Mouse (Mus musculus) liver, embryonic 16.5 days (tissue): Measurements from ENCODE around the gene G6pc. TPM values are rescaled to one million over a fixed set of nuclear protein-coding genes. Genes with fewer than 3 reads are reported as not detected.

Experiments used
- ATAC-seq: fragments of 200-750 bp; cut with Nextera tagmentation; 2 replicates; pipeline ENCODE4 v1.8.0; 2017; ENCODE audit warnings: low read depth, mild to moderate bottlenecking, moderate number of reproducible peaks, moderate library complexity
- H3K27ac ChIP-seq: fragments of 300-500 bp; sonication (generic); 2 replicates; pipeline ENCODE4 v1.5.1; 2014; ENCODE audit warnings: mild to moderate bottlenecking, low read length
- H3K27me3 ChIP-seq: fragments of 300-500 bp; sonication (generic); 2 replicates; pipeline ENCODE4 v1.6.1; 2014; ENCODE audit warnings: low read depth, low read length, mixed read lengths; ENCODE audit not compliant: control insufficient read depth, insufficient read depth
- H3K36me3 ChIP-seq: fragments of 300-500 bp; sonication (generic); 2 replicates; pipeline ENCODE4 v1.6.1; 2014; ENCODE audit warnings: mild to moderate bottlenecking; ENCODE audit not compliant: control insufficient read depth, insufficient read depth
- H3K4me1 ChIP-seq: fragments of 300-500 bp; sonication (generic); 2 replicates; pipeline ENCODE4 v1.6.1; 2014; ENCODE audit warnings: low read depth, low read length, mixed read lengths; ENCODE audit not compliant: control insufficient read depth
- H3K4me2 ChIP-seq: fragments of 300-500 bp; sonication (generic); 2 replicates; pipeline ENCODE4 v1.6.1; 2014; ENCODE audit warnings: low read depth, low read length, mixed read lengths
- H3K4me3 ChIP-seq: fragments of 300-500 bp; sonication (generic); 2 replicates; pipeline ENCODE4 v1.5.1; 2014; ENCODE audit warnings: low read depth, mild to moderate bottlenecking, low read length
- H3K9ac ChIP-seq: fragments of 300-500 bp; sonication (generic); 2 replicates; pipeline ENCODE4 v1.6.1; 2014; ENCODE audit warnings: low read depth, low read length
- H3K9me3 ChIP-seq: fragments of 300-500 bp; sonication (generic); replicated peaks from 2 replicates; pipeline ENCODE4 v1.6.1; 2016; ENCODE audit warnings: low read length; ENCODE audit not compliant: control insufficient read depth
- WGBS: fragments of 180-500 bp; shearing (Covaris S2); extraction: QIAGEN DNeasy Blood & Tissue Kit; methylation state at CpG from one replicate; pipeline ENCODE4 v1.1.7; 2014; ENCODE audit not compliant: insufficient replicate concordance; 5-methylcytosine and 5-hydroxymethylcytosine counted together
- microRNA-seq: library from miRNA; unstranded; fragments of <30 nt; microRNA quantifications from one replicate; pipeline ENCODE4, GENCODE M21; 2016
- polyA plus RNA-seq: library from polyadenylated mRNA; unstranded; fragments of >200 nt; fragmentation: Nextera tagmentation; extraction: Ambion mirVana; gene quantifications from 2 replicates; pipeline ENCODE4 v1.2.1, GENCODE M21; 2015

The G6pc gene
- polyA plus RNA-seq, 1 experiment from 2014 or later: 0.26 TPM

DNA sequence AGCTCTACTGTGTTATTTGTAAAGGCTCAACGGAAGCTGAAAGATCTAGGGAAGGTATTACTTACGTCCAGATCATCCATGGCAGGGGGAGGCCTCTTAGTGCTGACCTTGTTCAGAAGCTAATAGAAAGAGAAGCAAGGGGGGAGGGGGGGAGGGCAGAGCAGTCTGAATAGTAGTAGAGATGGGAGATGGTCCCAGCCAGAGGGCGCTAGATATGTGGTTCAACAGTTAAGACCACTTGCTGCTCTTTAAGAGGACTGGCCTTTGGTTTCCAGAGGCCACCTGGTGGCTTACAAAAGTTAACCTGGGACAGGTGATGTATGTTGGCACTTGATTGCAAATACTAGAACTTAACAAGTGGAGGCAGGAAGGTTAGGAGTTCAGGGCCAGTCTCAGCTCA, 52.2 kb downstream of the G6pc start:
- no peaks in the 10 kb centered on the region for H3K27me3 ChIP-seq
- no peak overlapping the region for H3K27ac ChIP-seq
- no peaks in the 10 kb centered on the region for H3K36me3 ChIP-seq
- no peak overlapping the region for H3K4me2 ChIP-seq
- no peak overlapping the region for H3K4me3 ChIP-seq
- no peak for ATAC-seq
- no peak overlapping the region for H3K9ac ChIP-seq
- H3K4me1 ChIP-seq: peaks cover 16% of the 10 kb centered on the region
- 42% methylated on average over 3 of the region's 3 CpGs for WGBS
- H3K9me3 ChIP-seq: no peaks in the 10 kb centered on the region

DNA sequence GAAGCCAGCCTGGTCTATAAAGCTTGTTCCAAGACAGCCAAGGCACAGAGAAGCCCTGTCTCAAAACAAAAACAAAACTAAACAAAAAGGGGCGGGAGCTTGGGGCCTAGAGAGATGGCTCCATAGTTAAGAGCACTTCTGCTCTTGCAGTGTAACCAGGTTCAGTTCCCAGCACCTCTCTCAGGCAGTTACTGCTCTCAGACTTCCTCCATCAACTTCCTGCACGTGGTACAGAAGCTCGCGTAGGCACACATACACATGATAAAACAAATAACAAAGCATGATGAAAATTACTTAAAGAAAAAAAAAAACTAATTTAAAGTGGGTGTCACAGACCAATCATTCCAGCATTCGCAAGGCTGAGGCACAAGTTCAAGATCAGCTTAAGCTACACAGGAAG, 52.8 kb downstream of the G6pc start:
- Histone ChIP-seq H3K9me3 (no peaks in the 10 kb centered on the region), H3K4me1 (peaks cover 18% of the 10 kb centered on the region), H3K9ac (no peak overlapping the region), H3K27ac (no peak overlapping the region), H3K36me3 (no peaks in the 10 kb centered on the region), H3K4me2 (no peak overlapping the region), H3K4me3 (no peak overlapping the region), H3K27me3 (no peaks in the 10 kb centered on the region)
- no peak for ATAC-seq
- WGBS: 61% methylated on average over 5 of the region's 5 CpGs

DNA sequence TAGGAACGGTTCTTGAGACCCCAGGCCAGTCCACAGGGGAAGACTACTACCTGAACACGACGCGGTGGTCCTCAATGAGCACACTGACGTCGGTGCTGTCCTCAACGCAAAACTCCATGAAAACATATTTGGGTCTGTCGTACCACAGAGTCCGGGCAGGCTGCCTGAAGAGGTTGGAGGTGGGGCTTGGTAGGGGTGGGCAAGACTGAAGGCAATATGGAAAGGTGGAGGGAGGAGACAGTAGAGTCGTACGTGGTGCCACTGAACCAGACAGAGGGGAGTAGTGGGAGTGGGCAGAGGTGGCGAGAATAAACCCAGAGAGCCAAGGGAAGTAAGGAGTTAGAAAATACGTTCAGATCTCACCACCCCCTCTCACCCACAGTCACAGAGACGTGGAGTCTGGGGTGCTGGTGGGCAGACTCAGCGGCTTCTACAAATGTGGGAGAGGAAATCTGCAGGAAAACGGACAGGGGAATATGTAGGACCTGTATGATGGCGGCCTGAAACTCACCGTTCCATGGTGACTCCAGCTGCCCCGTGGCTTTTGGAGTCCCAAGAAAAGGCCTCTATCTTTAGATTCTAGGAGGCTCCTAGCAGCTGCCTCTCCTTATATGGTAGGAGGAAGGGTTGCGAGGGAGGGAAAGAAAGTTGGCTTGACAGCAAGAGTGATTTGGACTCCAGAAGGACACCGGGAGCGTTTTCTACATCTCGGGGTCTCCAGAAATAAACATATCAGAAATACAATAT, 56.9 kb downstream of the G6pc start, which contains the start of gene Gm27029:
Gene Gm27029 (minus strand): TSS at position 692 of the 747 bp plus-strand sequence.
- 8% methylated on average over 23 of the region's 23 CpGs for WGBS
- no peaks in the 10 kb centered on the region for H3K9me3 ChIP-seq
- H3K4me2 ChIP-seq: peak within 1 kb of the TSS; percentile 95
- H3K27me3 ChIP-seq: no peaks in the 10 kb centered on the region
- peak within 1 kb of the TSS; percentile 80 for H3K27ac ChIP-seq
- peak within 1 kb of the TSS; percentile 95 for H3K4me3 ChIP-seq
- peaks cover 23% of the 10 kb centered on the region for H3K4me1 ChIP-seq
- no peak for ATAC-seq
- H3K9ac ChIP-seq: peak within 1 kb of the TSS; percentile 85
- no peaks in the 10 kb centered on the region for H3K36me3 ChIP-seq

DNA sequence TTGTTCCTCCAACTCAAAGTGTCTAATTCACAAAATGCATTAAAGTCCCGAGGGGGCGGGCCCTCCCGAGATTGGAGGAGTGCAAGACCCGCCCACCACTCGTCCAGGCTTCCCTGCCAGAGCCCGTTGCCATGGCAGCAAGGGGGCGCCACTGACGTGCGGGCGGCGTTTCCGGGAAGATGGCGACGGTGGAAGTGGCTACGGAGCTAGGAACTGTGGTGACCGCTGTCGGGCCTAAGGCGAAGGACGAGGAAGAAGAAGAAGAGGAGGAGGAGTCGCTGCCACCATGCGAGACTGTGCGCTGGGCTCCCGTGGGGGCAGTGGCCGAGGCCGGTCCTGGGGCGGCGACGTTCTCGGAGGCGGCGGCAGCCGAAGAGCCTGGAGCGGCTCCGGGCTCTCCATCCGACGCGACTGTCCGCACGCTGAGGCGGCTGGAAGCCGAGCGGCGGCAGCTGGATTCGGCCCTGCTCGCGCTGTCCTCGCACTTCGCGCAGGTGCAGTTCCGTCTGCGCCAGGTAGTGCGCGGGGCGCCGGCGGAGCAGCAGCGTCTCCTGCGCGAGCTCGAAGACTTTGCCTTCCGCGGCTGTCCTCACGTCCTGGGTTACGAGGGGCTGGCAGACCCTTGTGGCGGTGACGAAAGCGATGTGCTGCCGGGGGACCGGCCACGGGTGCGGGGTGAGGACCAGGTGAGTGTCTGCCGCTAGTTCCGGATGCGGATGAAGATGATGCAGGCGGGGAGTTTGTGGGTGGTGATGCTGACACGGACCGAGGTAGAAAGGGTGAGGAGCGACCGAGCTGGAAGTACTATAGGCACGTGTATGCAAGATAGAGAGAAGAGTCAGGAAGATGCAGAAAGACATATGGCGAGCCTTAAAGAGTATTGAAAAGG, 57.8 kb downstream of the G6pc start, which contains the start of the genes Rundc1 and Ptges3l:
Gene Rundc1 (plus strand): TSS at position 161 of the 889 bp plus-strand sequence.
Gene Ptges3l (minus strand): TSS at position 409 of the 889 bp plus-strand sequence.
- Histone ChIP-seq H3K9me3 (no peaks in the 10 kb centered on the region), H3K27ac (peak within 1 kb of the TSS; percentile 80), H3K9ac (peak within 1 kb of the TSS; percentile 85), H3K36me3 (peaks cover 5% of the 10 kb centered on the region; the same call in 1 of the 2 replicates), H3K4me3 (peak within 1 kb of the TSS; percentile 95), H3K4me2 (peak within 1 kb of the TSS; percentile 95), H3K4me1 (peaks cover 23% of the 10 kb centered on the region), H3K27me3 (no peaks in the 10 kb centered on the region)
- ATAC-seq: peak; percentile 92
- under 1% methylated on average over 81 of the region's 81 CpGs for WGBS

DNA sequence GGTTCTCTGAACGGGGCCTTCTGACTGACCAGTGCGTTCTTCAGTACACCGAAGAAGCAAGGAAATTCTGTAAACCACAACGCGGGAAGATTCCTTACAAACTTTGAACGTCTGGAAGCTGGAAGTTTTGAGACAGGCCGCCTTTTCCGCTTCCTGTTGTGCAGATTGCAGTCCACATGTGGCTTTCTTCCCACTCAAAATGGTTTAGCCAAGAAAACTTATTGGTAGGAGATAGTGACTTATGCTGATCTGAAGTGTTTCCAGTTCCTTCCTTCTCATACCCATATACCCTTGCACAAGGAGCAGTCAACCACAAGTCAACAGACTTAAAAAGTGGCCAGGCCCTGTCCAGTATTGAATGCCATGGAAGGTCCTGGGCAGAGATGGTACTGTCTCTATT, 58.8 kb downstream of the G6pc start:
- H3K27ac ChIP-seq: no peak overlapping the region
- no peak for ATAC-seq
- peaks cover 23% of the 10 kb centered on the region for H3K4me1 ChIP-seq
- H3K4me3 ChIP-seq: peak overlapping the region; percentile 95
- no peaks in the 10 kb centered on the region for H3K27me3 ChIP-seq
- peak overlapping the region; percentile 21; the same call in 1 of the 2 replicates for H3K9ac ChIP-seq
- peaks cover 9% of the 10 kb centered on the region for H3K36me3 ChIP-seq
- WGBS: 43% methylated on average over 8 of the region's 8 CpGs
- no peaks in the 10 kb centered on the region for H3K9me3 ChIP-seq
- H3K4me2 ChIP-seq: peak overlapping the region; percentile 95

Small RNA genes lying within 50 kb of the gene (microRNA-seq; reads per million reads assigned to microRNA genes)
- gene Gm25593 (not detected), gene Mir6929 (not detected)

Other genes with a start within 250 kb of the G6pc start
- 11.9 and 12.3 TPM in 2 replicates for gene Retreg3, start 247.7 kb upstream of the G6pc start, polyA plus RNA-seq
- 34.3 and 36.6 TPM in 2 replicates for gene Tubg1, start 247.6 kb upstream of the G6pc start, polyA plus RNA-seq
- gene Tubg2, start 211.7 kb upstream of the G6pc start, polyA plus RNA-seq: 0.05 and 0.09 TPM in 2 replicates
- 0.11 and 0.17 TPM in 2 replicates for gene Cntnap1, start 197.0 kb upstream of the G6pc start, polyA plus RNA-seq
- 1.1 and 1.7 TPM in 2 replicates for gene Plekhh3, start 196.2 kb upstream of the G6pc start, polyA plus RNA-seq
- 0.05 and 0.08 TPM in 2 replicates for gene Ccr10, start 192.1 kb upstream of the G6pc start, polyA plus RNA-seq
- 10.8 and 12.5 TPM in 2 replicates for gene Ezh1, start 141.1 kb upstream of the G6pc start, polyA plus RNA-seq
- gene Ramp2, start 121.5 kb upstream of the G6pc start, polyA plus RNA-seq: 20.8 and 21.8 TPM in 2 replicates
- 72.2 and 75.2 TPM in 2 replicates for gene Vps25, start 113.9 kb upstream of the G6pc start, polyA plus RNA-seq
- gene Wnk4, start 107.0 kb upstream of the G6pc start, polyA plus RNA-seq: 4.3 and 5.4 TPM in 2 replicates
- gene Cntd1, start 88.5 kb upstream of the G6pc start, polyA plus RNA-seq: 0.70 and 0.74 TPM in 2 replicates
- 77.7 and 79.9 TPM in 2 replicates for gene Coa3, start 88.4 kb upstream of the G6pc start, polyA plus RNA-seq
- gene Becn1, start 65.3 kb upstream of the G6pc start, polyA plus RNA-seq: 89.6 and 93.6 TPM in 2 replicates
- 162 and 170 TPM in 2 replicates for gene Psme3, start 51.3 kb upstream of the G6pc start, polyA plus RNA-seq
- 1.5 and 1.8 TPM in 2 replicates for gene Aoc2, start 42.5 kb upstream of the G6pc start, polyA plus RNA-seq
- 0.05 TPM in 2 replicates for gene Aoc3, start 37.0 kb upstream of the G6pc start, polyA plus RNA-seq
- gene Aarsd1, start 50.1 kb downstream of the G6pc start, polyA plus RNA-seq: 31.0 and 35.3 TPM in 2 replicates
- 2.2 TPM in 2 replicates for gene Gm27029, start 57.2 kb downstream of the G6pc start, polyA plus RNA-seq
- gene Rundc1, start 57.5 kb downstream of the G6pc start, polyA plus RNA-seq: 4.7 and 5.2 TPM in 2 replicates
- gene Ptges3l, start 57.8 kb downstream of the G6pc start, polyA plus RNA-seq: 0.82 and 2.0 TPM in 2 replicates
- gene Rpl27, start 74.7 kb downstream of the G6pc start, polyA plus RNA-seq: 138 and 160 TPM in 2 replicates
- gene Ifi35, start 80.8 kb downstream of the G6pc start, polyA plus RNA-seq: 22.4 and 26.5 TPM in 2 replicates
- 1.4 and 1.7 TPM in 2 replicates for gene Rnd2, start 97.4 kb downstream of the G6pc start, polyA plus RNA-seq
- gene Vat1, start 98.7 kb downstream of the G6pc start, polyA plus RNA-seq: 10.2 and 12.3 TPM in 2 replicates
- gene Brca1, start 184.4 kb downstream of the G6pc start, polyA plus RNA-seq: 10.5 and 11.3 TPM in 2 replicates
- gene Nbr1, start 184.6 kb downstream of the G6pc start, polyA plus RNA-seq: 46.9 and 52.5 TPM in 2 replicates
- gene Tmem106a, start 214.7 kb downstream of the G6pc start, polyA plus RNA-seq: 7.4 and 8.0 TPM in 2 replicates
- 0.15 TPM in 1 of 2 replicates, not detected in the other for gene Gm11634, start 231.7 kb downstream of the G6pc start, polyA plus RNA-seq